Mouse (Mus musculus): ENCODE results near the gene Fah.
A peak's percentile ranks its signal among the peaks of the same experiment; 100 is the strongest.

Fah gene

DNA sequence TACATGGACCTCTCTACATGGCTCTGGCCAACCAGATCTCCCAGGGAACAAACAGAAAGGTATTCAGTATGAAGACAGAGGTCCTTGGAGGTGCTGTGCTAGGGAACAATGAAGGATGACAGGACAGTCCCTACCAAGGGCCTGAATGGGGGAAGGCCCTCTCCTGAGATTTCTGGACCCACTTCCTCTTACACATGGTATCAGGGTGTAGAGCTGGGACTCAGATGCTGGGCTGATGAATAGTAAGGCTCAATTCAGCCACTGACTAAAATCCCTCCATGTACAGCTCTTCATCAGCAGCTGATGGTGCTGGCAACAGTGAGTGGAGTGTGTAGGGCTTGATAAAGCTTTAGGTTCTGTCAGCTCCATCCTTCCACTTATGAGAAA, 11.6 kb downstream of the Fah start:
- DNase-seq (ENCODE audit: low read depth, low spot score), result no peak

GRCm38 (mm10) chr7:84594087-84594916, 12.2 kb downstream of the Fah start:
- peak; percentile 81 for DNase-seq (ENCODE audit: low read depth, low spot score)

GRCm38 (mm10) chr7:84591347-84591746, 15.2 kb downstream of the Fah start:
- DNase-seq (ENCODE audit: low read depth, low spot score), result peak; percentile 42

DNA sequence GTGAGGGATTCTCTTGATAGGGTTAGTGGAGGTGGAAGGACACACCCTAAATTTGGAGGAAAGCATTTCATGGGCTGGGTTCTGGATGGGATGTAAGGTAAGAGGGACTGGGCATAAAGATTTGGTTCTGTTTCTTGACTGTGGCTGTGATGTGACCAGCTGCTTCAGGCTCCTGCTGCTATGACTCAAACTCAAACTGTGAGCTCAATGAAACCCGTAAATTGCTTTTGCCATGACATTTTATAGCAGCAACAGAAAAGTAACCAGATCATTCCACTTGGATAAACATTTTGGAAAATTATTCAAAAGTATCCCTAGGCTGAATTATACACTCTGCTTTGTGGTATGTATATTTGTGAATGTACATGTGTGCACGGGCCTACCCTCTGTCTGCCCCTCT, 15.9 kb downstream of the Fah start:
- no peak for DNase-seq (ENCODE audit: low read depth, low spot score)

DNA sequence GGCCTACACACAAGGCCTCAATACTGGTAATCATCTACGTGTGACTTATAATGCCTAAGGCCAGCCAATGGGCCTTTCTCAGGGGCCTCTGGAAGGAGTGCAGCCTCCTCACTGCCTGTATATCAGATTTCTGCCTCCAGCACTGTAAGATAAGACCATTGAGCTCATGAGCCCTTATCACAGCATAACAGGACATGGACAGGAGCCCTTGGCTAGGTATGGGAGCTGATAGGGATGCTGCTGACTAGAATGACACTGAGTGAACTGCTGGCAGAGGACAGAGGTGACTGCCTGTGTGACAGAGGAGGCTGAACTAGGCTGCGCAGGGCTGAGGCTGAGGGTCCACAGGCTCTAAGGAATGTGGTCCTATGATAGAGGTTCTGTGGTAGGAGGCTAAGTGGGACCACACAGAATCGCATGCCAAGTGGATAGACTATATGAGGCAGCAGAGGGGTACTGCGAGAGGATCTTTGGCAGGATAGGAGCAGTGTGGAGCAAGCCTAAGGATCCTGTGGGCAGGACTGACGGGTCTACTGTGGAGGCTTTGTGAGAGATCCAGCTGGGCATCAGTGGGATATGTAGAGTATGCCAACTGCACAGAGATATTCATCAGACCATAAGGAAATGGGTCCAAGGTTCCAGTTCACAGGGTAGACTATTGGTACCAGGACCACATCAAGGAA, 19.3 kb downstream of the Fah start:
- no peak for DNase-seq (ENCODE audit: low read depth, low spot score)

GRCm38 (mm10) chr7:84586360-84587100, 20.0 kb downstream of the Fah start:
- DNase-seq (ENCODE audit: low read depth, low spot score), result no peak

- DNase-seq (ENCODE audit: low read depth, low spot score), result no peak
These were observed 21.4 kb downstream of the Fah start for GRCm38 (mm10) chr7:84585086-84585485.

- no peak for DNase-seq (ENCODE audit: low read depth, low spot score)
These were observed 26.8 kb downstream of the Fah start for GRCm38 (mm10) chr7:84579769-84580168.

- no peak for DNase-seq (ENCODE audit: low read depth, low spot score)
These were observed 27.7 kb downstream of the Fah start for GRCm38 (mm10) chr7:84578841-84579240.

DNA sequence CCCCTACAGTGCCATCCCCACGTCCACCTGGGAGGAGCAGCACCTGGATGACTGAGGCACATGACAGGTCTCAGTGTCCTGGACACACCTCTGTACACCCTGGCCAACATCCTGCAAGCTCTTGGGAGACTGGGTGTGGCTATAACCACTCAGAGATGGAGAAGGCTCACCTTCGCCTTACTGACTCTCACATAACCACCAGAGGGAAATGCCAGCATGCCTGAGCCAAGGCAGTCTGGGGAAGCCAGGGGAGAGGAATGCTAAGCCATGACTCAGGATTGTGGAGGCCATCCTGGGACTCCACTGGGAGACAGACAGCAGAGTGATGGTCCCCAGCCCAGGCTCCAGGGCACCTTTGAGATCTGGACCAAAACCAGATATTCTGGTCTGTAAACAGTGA, 29.5 kb downstream of the Fah start:
- no peak for DNase-seq (ENCODE audit: low read depth, low spot score)

- DNase-seq (ENCODE audit: low read depth, low spot score), result no peak
These were observed 40.3 kb downstream of the Fah start for GRCm38 (mm10) chr7:84566200-84566599.

- DNase-seq (ENCODE audit: low read depth, low spot score), result no peak
These were observed 42.3 kb downstream of the Fah start for GRCm38 (mm10) chr7:84564236-84564635.

GRCm38 (mm10) chr7:84560500-84560899, 46.0 kb downstream of the Fah start:
- no peak for DNase-seq (ENCODE audit: low read depth, low spot score)

DNA sequence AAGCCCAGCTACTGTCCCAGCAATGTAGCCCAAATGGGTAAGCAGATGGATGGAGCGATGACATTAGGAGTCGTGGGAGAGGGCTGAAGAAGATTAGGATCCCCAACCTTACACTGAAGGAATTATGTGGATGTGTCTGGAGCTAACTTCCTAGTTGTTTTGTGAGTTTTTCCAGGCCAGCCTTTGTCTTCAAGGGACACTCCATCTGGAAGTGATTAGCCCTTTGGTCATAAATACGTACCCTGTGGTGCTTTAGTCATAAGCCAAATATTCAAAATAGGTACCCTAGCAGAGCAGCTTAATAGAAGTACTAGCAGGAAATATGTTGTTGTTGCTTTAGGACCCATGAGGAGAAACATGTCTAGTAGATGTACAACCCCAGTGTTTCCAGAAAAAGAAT, 49.2 kb downstream of the Fah start:
- no peak for DNase-seq (ENCODE audit: low read depth, low spot score)

- no peak for DNase-seq (ENCODE audit: low read depth, low spot score)
These were observed 51.2 kb downstream of the Fah start for GRCm38 (mm10) chr7:84555294-84555693.

DNA sequence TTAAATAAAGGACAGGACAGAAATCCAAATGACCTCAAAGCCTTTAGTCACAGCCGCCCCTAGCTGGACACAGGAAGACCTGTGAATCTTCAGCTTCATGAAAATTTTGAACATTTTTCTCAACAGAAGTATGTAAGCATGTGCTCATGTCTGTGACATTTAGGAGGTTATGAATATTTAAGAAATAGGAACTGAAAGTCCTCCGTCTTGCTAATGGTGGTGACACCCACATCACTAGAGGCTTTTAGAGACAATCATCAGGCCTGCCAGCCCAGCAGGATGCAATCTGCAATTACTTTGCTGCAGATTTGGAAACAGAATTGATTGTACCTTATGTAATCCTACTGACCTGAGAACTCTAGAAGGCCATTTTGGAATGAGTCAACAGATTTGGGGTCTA, 55.0 kb downstream of the Fah start:
- DNase-seq (ENCODE audit: low read depth, low spot score), result peak; percentile 45

DNA sequence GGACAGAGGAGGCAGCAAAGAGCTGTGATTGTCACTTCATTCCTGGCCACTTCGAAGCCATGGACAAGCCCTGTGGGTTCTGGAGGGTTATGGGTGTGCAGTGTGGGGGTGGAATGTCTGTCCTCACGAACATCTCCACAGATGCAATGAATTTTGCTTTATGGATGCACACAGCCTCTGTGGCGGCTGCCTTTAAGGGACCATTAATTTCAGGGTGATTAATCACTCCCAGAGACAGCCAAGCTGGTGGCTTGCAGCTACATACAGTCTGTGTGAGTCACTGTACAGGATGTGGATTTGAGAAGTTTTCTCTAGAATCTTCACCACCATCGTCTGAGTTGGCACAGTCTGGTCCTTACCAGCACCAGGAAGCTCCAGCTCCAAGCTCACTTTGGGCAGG, 59.9 kb downstream of the Fah start:
- no peak for DNase-seq (ENCODE audit: low read depth, low spot score)

GRCm38 (mm10) chr7:84544946-84545345, 61.6 kb downstream of the Fah start:
- DNase-seq (ENCODE audit: low read depth, low spot score), result no peak
